Mouse (Mus musculus): ENCODE results near the gene Hfe2.

DNA sequence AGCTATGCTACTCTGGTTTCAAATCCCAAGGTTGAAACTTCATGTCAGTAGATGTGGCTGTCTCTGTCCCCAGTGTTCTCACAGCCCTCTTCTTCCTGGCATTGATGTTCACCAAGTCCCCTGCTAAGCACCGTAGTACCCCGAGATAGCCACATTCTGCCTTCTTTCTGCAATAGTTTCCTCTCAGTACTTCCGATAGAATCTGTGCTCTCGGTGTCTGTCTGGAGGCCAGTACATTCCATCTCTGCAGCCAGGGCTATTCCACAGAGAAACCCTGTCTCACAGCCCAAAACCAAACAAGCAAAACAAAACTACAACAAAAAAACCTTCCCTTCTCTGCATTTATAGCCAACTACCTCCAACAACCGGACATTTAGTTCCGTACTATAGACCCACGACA is 28.8 kb upstream of the Hfe2 start:
- TF ChIP-seq CTCF (IDR thresholded peaks at IDR 0.05; ENCODE audit: low read depth, low read length) (no peak), GATA1 (IDR thresholded peaks at IDR 0.05; ENCODE audit: borderline replicate concordance, low read length) (no peak), TAL1 (conservative IDR thresholded peaks at IDR 0.05; ENCODE audit: low read depth, low read length) (no peak), POLR2AphosphoS5 (IDR thresholded peaks at IDR 0.05; ENCODE audit: insufficient replicate concordance, low read depth, low read length) (no peak)

All from G1E (cell line).